8 mouse cellular contexts compared by ENCODE assay signal in the genomic region with DNA sequence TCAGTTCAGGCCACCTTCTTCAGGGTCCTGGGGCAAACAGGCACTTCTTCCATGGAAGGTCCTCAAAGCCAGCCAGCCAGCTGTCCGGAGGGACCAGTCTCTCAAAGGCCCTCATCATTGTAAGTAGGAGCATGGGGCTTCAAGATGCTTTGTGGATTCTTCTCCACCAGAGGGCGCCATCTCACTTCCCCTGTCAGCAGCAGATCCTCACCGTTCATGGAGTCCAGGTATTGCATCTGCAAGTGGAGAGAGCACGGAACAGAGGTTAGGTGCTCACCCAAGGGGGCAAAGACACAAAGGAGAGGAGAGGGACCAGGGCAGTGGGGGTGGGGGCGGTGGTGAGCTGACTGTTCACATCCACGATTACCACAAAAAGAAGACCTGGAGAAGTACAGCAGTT. TPM values are rescaled to one million over a fixed set of nuclear protein-coding genes. Genes with fewer than 3 reads are reported as not detected.
DNase-seq lines count a peak whose midpoint lies in the region; ATAC-seq and TF ChIP-seq lines count a peak whose summit lies in the region.

No protein-coding gene starts in this region.

- no peak overlapping the region for H3K27ac ChIP-seq in heart, postnatal 0 days (ENCODE audit: low read depth)
- no peak overlapping the region for H3K27ac ChIP-seq in lung, embryonic 15.5 days

- peaks cover 27% of the 10 kb centered on the region for H3K4me1 ChIP-seq in E14TG2a.4 (replicated peaks; ENCODE audit: low read depth, low read length)
- no peaks in the 10 kb centered on the region for H3K4me1 ChIP-seq in heart, postnatal 0 days (ENCODE audit: control insufficient read depth, insufficient read depth)
- no peaks in the 10 kb centered on the region for H3K4me1 ChIP-seq in lung, embryonic 15.5 days

- peak; percentile 88 for DNase-seq in adrenal gland, postnatal 10 days
- peak; percentile 67 for DNase-seq in embryo, embryonic 11.5 days (ENCODE audit: low read depth, low spot score)
- DNase-seq in heart, postnatal 0 days (ENCODE audit: low spot score): peak; percentile 59
- DNase-seq in layer of hippocampus, adult 11-12 months (ENCODE audit: low spot score): peak; percentile 85
- peak; percentile 93 for DNase-seq in retina, embryonic 14.5 days (ENCODE audit: low spot score)
- peak; percentile 65 to 71 for DNase-seq in thymus, postnatal 36 days

- TF ChIP-seq CTCF in E14TG2a.4 (conservative IDR thresholded peaks at IDR 0.05; ENCODE audit: low read length): peak; percentile 76
- TF ChIP-seq CTCF in heart, postnatal 0 days (IDR thresholded peaks at IDR 0.05; ENCODE audit: low read depth): peak; percentile 91

- no peak overlapping the region for H3K9ac ChIP-seq in heart, postnatal 0 days (replicated peaks; ENCODE audit: low read depth, low read length)
- H3K9ac ChIP-seq in lung, embryonic 15.5 days: no peak overlapping the region

- TF ChIP-seq EP300 in heart, postnatal 0 days (IDR thresholded peaks at IDR 0.05; ENCODE audit: low read depth): no peak

- no peaks in the 10 kb centered on the region for H3K9me3 ChIP-seq in E14TG2a.4 (ENCODE audit: low read length)
- H3K9me3 ChIP-seq in heart, postnatal 0 days (replicated peaks; ENCODE audit: control insufficient read depth, low read length): no peaks in the 10 kb centered on the region
- no peaks in the 10 kb centered on the region for H3K9me3 ChIP-seq in lung, embryonic 15.5 days

- 36% methylated on average over 6 of the region's 6 CpGs for WGBS in heart, postnatal 0 days
- WGBS in lung, embryonic 15.5 days: 27% methylated on average over 6 of the region's 6 CpGs

- no peak overlapping the region for H3K4me2 ChIP-seq in heart, postnatal 0 days (ENCODE audit: low read depth, low read length)
- no peak overlapping the region for H3K4me2 ChIP-seq in lung, embryonic 15.5 days

- no peaks in the 10 kb centered on the region for H3K27me3 ChIP-seq in E14TG2a.4 (ENCODE audit: insufficient read depth, low read length)
- H3K27me3 ChIP-seq in heart, postnatal 0 days (ENCODE audit: control insufficient read depth, insufficient read depth, low read length): no peaks in the 10 kb centered on the region
- H3K27me3 ChIP-seq in lung, embryonic 15.5 days: no peaks in the 10 kb centered on the region

- peak; percentile 55 for ATAC-seq in heart, postnatal 0 days (ENCODE audit: insufficient read depth, low read depth)
- ATAC-seq in lung, embryonic 15.5 days (ENCODE audit: borderline replicate concordance, extremely low read depth, low FRiP score, low TSS enrichment): 0 out of 2 replicates have a peak, but pooled peaks have one; percentile 8

- H3K4me3 ChIP-seq in E14TG2a.4 (replicated peaks; ENCODE audit: low read length): no peak overlapping the region
- no peak overlapping the region for H3K4me3 ChIP-seq in heart, postnatal 0 days (ENCODE audit: low read depth, low read length)
- no peak overlapping the region for H3K4me3 ChIP-seq in lung, embryonic 15.5 days

- peaks cover 79% of the 10 kb centered on the region for H3K36me3 ChIP-seq in E14TG2a.4 (ENCODE audit: insufficient read depth, low read length)
- peaks cover 59% of the 10 kb centered on the region for H3K36me3 ChIP-seq in heart, postnatal 0 days (replicated peaks; ENCODE audit: control insufficient read depth, insufficient read depth, low read length)
- H3K36me3 ChIP-seq in lung, embryonic 15.5 days: peaks cover 22% of the 10 kb centered on the region

RNA-seq across cellular contexts. Expression of a gene that starts 13.6 kb away (rescaled TPM):
- total RNA-seq in adrenal gland, postnatal 10 days (2021): not detected
- not detected in 2 replicates for total RNA-seq in heart, postnatal 0 days (2014; rRNA removed; ENCODE audit: low replicate concordance)
- 0.04 TPM in 2 replicates for polyA plus RNA-seq in heart, postnatal 0 days (2015; fragmentation: Nextera tagmentation; extraction: Ambion mirVana)
- 0.10 and 0.21 TPM in 2 replicates for polyA plus RNA-seq in lung, embryonic 15.5 days (2015; fragmentation: Nextera tagmentation; extraction: Ambion mirVana)

RNA-seq across cellular contexts. Expression of a gene that starts 21.6 kb away (rescaled TPM):
- 100 to 1,000 TPM; 106 to 121 TPM for total RNA-seq in adrenal gland, postnatal 10 days (2021)
- 96.9 and 101 TPM in 2 replicates for total RNA-seq in heart, postnatal 0 days (2014; rRNA removed; ENCODE audit: low replicate concordance)
- 96.6 and 102 TPM in 2 replicates for polyA plus RNA-seq in heart, postnatal 0 days (2015; fragmentation: Nextera tagmentation; extraction: Ambion mirVana)
- 184 and 199 TPM in 2 replicates for polyA plus RNA-seq in lung, embryonic 15.5 days (2015; fragmentation: Nextera tagmentation; extraction: Ambion mirVana)

RNA-seq across cellular contexts. Expression of a gene that starts 29.1 kb away (rescaled TPM):
- total RNA-seq in adrenal gland, postnatal 10 days (2021): 10 to 100 TPM; 54.2 to 56.7 TPM
- 14.1 and 14.7 TPM in 2 replicates for total RNA-seq in heart, postnatal 0 days (2014; rRNA removed; ENCODE audit: low replicate concordance)
- polyA plus RNA-seq in heart, postnatal 0 days (2015; fragmentation: Nextera tagmentation; extraction: Ambion mirVana): 20.9 and 21.4 TPM in 2 replicates
- polyA plus RNA-seq in lung, embryonic 15.5 days (2015; fragmentation: Nextera tagmentation; extraction: Ambion mirVana): 17.4 and 19.7 TPM in 2 replicates
